Mouse (Mus musculus): ENCODE results near the gene Stx4a. TPM values are rescaled to one million over a fixed set of nuclear protein-coding genes. Genes with fewer than 3 reads are reported as not detected.
"Not testable (repeated sequence)": the region's sequence is repeated elsewhere in the genome, so short reads cannot be mapped to it uniquely, and the experiment has no call there.

Stx4a gene
- total RNA-seq, 2 experiments from 2014 or later = 65.6 to 68.6 TPM

DNA sequence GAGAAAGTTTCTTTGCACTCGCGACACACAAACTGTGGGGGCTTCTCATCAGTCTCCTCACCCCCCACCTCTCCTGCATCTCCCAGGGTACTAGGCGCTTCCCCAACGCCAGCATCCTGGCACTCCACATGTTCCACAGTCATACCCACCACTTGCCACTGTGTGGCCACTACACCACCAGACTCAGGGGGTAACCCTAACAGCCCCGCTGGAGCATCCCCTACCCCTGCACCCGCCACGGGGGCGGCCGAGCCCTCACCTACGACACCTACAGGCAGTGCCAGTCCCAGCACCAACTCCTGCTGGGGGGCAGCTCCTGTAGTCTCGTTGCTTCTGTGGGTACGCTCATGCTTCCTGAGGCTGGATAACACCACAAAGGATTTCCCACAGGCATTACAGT, 42.3 kb downstream of the Stx4a start:
- DNase-seq (ENCODE audit: low spot score in 2 of 2) = no peak

DNA sequence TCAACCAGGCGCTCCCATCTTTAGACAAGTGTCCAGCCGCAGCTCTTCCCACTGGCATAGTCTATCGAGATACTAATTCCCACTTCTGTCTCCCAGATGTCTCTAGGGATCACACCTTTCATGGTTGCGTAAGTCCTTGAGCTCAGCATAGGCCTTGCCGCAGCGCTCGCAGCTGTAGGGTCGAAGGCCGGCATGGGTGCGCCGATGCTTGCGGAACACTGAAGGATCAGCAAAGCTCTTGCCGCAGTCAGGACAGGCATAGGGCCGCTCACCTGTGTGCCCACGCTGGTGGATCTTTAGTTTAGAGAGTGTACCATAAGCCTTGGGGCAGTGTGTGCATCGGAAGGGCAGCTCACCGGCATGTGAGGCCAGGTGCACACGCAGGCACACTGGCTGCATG, 43.5 kb downstream of the Stx4a start:
- DNase-seq (ENCODE audit: low spot score in 2 of 2) = no peak

DNA sequence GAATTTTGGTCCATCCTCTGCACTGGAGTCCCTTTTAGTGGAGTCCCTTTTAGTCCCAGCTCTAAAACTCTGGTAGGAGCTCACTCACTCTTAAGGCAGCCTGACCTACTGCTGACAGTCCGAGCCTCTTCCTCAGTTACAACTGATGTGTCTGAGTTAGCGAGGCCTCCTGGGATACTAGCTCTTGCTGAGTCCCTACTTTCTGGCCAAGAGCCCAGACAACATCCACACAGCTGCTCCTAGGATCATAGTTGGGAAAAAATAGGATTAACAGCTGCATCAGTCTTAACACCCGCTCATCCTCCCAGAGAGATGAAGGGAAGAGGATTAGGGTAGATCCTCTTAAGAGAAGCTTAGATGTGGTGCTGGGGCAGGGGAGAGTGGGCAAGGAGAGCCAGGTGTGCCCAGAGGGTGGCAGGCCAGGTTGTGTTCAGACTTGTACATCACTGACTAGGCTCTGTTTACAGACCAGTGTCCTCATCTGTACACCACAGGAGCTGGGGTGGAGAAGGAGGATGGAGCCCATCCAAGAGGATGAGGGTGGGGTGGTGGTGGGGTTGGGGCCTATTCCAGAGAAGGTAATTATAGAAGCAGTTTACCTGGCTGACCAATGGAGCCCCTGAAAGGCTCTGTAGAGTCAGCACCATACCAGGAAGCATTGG, 45.2 kb downstream of the Stx4a start:
- DNase-seq (ENCODE audit: low spot score in 2 of 2) = no peak

DNA sequence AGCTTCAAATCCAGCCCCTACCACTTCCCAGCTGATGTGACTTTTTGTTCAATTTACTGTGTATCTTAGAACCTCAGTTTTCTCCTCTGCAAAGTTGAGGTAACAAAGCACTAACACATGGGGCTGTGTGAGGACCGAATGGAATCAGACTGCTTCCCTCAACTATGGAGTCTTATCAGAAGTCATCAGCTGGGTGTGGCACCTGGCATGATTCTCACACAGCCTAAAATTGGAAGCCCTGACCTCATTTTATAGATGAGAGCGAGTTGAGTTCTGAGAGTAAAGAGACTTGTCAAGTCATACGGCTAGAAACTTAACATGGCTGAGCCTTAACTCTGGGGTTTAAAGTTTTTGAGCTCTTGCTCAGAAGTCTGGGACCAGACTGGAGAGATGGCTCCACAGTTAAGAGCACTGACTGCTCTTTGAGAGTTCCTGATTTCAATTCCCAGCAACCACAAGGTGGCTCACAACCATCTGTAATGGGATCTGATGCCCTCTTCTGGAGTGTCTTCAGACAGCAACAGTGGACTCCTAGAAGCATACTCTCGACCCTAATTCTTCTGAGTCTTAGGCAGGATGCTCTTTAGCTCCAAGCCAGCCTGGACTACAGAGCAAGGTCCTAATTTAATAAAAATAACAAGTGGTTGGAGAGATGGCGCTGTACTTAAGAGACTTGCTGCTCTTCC, 46.2 kb downstream of the Stx4a start:
- DNase-seq (ENCODE audit: low spot score in 2 of 2) = no peak

DNA sequence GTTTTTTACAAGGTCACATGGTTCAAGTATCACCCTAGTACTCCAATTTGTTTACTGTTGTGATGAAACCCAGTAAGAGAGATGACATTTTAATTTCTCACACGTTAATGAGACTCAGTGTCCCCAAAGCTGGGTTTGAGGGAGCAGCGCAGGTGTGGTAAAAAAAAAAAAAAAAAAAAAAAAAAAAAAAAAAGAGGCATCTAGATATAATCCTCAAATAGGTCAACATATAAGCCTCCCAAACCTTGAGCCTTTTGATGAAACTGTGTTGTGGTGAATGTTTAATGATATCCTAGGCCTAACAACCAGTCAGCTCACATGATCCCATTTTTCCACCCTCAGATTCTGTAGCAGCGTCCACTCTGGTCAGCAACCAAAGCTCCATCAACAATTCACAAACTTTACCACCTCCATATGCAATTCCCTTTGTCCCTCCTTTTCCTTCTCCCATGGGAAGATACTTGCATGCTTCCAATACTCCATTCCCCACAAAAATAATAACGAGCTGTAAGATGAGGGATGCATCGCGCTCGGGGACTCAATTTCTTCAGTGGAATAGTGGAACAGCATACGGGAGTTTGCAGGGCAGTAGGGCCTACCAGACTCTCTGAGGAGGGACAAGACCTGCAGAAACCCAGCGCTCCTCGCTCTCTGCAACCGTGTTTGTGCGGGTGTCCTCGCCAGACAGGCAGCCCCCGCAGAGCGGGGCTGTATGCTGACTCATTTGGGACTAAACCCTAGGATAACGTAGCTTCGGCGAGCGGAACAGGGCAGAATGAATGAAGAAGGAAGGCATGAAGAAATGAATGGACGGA, 50.9 kb downstream of the Stx4a start:
- no peak for DNase-seq (ENCODE audit: low spot score in 2 of 2)

DNA sequence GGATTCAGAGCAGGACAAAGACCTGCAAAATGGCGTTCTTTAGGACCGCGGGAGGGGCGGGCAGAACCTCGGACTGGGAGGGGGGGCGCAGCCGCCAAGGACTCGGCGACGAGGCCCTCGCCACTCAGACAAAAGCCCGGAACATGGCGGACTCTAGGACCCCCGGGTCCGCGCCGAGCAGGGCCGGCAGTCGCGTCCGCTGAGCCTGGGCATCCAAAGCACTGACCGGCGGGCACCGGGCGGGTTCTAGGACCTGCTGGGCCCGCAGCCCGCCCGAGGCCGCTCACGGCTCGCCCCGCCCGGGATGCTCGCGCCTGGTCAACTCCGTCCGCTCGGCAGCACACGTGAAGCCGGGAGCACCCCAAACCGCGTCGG, 51.5 kb downstream of the Stx4a start:
- peak; percentile 92 to 95 for DNase-seq (ENCODE audit: low spot score in 2 of 2)

DNA sequence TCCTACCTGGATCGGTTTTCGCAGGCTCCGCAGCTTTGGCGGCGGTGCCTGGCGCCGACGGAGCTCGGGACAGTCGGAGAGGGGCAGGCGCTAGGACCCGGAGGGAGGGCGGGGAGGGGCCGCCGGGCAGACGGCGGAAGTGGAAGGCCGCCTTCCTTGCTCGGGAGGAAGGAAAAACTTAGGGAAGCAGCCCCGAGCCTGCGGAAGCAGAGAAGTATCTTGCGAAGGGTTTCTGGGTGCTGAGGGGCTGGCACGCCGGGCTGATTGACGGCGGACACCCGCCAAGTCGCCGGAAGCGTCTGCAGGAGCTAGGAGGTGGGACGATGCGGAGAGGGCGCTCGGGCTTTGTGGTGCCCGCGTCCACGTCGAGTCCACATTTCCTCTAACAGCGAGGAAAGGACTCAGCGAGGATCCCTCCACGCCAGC, 52.0 kb downstream of the Stx4a start, which contains the start of gene Zfp646:
Zfp646 (plus strand) TSS at position 181 of the 426 bp plus-strand sequence.
- DNase-seq (ENCODE audit: low spot score in 2 of 2) = peak; percentile 68 to 76

DNA sequence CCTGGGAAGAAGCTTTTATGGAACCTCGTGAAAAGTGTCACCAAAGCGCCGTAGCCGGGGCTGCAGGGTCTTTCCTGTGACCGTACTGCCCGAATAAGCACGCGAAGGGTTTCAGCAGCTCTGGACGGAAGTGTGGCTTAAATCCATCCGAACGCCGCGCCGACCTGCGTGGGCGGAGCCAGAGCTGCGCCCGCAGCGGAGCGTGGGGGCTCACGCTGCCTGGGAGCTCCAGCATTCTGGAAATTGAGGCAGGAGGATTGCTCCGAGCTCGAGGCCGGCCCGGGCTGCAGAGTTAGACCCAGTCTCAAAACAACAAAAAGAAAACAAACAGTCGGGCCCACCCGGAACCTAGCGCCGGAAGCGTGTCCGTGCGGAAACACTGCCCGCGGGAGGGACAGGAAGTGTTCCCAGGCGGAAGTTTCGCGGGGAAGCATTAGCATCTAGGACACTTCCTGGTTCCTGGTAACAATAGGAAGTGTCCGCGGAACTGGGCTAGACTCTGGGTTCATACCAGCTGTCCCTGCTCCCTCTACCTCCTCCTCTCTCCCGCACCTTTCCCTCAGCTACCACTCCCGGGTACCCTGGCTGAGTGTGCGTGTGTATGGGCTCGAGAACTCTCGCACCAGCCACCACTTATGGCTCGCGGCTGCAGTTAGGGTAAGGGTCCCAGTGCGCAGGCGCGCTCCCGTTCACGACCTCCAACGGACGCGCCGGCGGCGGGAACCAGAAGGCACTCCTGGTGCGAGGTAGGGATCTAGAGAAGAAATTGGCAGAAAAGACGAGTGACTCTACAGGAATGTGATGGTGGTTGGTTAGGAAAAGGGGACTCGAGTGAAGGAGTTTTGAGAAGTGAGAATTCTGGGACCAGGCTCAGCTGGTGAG, 52.6 kb downstream of the Stx4a start, which contains the start of gene Zfp668:
Zfp668 (minus strand) TSS at position 362 of the 882 bp plus-strand sequence.
- peak; percentile 82 to 95 for DNase-seq (ENCODE audit: low spot score in 2 of 2)

DNA sequence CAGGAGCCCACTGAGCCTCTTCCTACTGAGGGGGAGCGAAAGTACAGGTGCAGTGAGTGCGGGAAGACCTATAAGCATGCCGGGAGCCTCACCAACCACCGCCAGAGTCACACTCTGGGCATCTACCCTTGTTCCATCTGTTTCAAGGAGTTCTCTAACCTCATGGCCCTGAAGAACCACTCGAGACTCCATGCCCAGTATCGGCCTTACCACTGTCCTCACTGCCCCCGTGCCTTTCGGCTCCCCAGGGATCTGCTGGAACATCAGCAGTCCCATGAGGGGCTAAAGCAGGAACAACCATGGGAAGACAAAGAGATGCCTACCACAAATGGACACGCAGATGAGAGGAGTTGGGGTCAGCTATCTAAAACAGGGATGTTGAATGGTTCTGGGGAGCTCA, 55.2 kb downstream of the Stx4a start:
- DNase-seq (ENCODE audit: low spot score in 2 of 2) = no peak

DNA sequence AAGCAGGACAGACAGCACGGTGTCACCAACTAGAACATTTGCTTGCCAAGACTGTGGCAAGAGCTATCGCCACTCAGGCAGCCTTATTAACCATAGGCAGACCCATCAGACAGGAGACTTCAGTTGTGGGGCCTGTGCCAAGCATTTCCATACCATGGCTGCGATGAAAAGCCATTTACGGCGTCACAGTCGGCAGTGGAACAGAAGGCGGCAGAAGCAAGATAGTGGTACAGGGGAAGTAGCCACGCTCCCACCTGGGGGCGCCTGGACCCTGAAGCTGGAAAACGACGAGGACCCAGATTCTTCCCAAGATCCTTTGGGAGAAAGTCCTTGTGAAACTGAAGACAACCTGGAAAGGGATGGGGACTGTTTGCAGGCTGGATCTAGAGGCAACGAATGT, 56.3 kb downstream of the Stx4a start:
- no peak for DNase-seq (ENCODE audit: low spot score in 2 of 2)

DNA sequence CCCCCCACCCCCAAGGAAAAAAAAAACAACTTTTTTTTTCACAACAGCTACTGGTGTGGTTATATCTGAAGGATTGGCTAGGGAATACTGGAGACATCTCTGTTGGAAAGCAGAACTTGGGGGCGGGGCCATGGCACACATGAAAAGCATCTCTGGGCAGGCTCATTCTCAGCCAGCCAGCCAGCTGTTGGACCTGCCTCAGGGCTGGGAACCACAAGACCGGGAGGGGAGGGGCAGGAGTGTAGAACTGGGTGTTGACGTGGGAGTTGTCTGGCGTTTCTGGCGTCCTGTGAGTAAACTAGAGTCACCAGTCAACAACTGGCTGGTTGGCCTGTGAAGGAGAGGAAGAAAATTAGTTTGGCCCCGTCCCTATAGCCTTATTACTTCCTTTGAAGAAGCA, 61.9 kb downstream of the Stx4a start:
- peak in 1 of 2 experiments; percentile 39 for DNase-seq (ENCODE audit: low spot score in 2 of 2)

DNA sequence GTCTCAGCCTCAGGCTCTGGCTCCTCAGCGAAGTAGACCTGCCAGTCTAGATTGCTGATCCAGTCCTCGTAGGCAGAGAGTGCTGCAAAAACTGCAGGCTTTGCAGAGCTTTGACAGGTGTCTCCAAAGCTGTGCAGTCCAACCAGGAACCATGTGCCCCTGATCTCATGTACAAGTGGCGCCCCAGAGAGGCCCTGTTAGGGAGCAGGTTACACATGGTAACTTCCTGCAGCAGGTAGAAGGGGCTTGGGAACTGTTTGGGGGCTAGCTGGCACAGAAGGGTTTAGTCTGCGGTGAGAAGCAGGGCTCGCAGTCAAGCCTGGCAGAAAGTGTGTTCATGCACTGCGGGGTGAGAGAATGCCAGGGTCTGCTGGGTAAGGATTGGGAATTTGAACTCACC, 62.5 kb downstream of the Stx4a start:
- no peak for DNase-seq (ENCODE audit: low spot score in 2 of 2)

DNA sequence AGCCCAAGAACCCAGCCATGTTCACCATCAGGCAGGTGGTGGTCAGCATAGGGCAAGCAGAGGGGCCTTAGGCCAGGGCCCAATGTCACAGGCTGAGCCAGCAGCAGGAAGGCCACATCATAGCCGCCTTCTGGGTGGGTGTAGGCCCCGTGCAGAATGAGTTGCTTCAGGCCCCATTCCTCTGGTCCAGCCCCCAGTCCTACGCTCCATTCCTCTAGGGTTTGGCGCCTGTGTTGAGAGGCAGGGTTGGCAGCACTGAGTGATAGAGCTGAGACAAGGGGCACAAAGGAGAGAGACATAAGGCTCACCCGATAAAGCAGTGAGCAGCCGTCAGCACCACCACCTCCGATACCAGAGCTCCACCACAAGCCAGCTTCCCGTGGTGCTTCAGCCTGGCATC, 63.1 kb downstream of the Stx4a start:
- DNase-seq (ENCODE audit: low spot score in 2 of 2) = no peak

DNA sequence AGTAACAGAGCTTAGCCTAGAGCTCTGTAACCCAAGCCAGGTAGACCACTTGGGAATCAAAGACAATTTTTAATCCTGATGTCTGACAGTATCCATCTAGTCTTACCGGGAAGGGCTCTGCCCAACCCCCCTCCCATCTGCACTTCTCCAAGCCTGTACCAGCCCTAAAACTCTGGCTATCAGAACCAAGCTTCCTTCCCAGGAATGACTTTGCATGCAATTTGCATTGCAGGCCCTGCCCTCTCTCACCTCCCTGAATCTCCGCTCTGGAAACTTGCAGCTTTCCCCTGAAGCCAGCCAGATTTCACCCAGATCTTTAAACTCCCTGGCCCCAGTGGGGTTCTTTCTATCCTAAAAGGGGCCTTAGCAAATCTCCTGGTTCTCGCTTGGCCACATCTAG, 63.7 kb downstream of the Stx4a start:
- DNase-seq (ENCODE audit: low spot score in 2 of 2) = no peak

DNA sequence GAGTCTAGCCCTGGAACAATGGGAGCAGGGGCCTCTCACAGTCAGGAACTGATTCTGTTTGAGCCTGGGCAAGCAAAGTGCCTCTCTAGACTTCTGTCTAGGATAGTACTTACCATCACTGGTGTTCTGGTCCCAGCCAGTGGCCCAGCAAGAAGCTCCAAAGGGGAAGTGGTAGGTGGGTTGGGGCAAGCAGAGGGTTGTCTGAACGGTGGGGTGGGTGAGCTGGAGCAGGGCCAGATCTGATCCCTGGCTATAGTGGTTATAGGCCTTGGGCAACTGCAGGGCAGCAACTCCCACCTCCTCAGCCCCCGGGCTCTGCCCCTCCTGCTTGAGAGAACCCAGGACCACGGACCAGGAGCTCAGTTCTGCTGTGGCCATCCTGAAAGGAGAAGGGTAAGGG, 64.7 kb downstream of the Stx4a start:
- DNase-seq (ENCODE audit: low spot score in 2 of 2) = no peak

DNA sequence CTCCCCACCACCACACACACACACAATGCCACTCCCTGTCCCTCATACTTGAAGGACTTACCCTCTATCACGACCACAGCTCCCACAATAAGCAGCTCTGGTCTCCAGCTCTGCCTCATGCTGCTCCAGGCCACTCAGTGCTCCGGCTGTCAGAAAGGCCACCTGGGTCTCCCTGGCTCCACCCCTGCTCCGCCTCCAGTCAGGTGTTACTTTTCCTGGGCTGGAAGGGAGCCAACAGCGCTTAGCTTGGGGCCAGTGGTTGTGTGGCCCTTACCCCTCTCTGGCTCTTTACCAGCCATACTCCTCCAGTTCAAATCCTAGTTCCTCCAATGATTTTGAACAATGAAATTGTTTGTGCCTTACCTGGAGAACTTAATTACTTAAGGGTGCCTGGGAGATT, 66.7 kb downstream of the Stx4a start, which contains the start of gene Prss53:
Prss53 (minus strand) TSS at position 173 of the 400 bp plus-strand sequence.
- DNase-seq (ENCODE audit: low spot score in 2 of 2) = no peak

DNA sequence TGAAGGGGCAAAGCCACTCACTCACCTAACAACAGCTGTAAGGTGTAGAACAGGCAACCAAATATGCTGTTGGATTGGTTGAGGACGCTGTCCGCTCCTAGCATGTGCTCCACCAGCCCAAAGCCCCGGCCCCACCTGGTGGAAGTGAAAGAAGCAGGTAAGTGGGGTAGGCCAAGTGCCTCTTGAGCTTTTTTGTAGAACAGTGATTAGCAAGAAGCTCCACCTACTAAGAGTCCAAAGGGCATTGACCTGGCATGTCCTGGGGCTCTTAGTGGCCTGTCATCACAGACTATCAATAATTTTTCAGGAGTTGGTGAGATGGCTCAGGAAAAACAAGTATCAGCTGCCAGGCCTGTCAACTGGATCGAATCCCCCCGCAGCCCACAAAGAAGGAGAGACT, 70.4 kb downstream of the Stx4a start:
- DNase-seq (ENCODE audit: low spot score in 2 of 2) = no peak

DNA sequence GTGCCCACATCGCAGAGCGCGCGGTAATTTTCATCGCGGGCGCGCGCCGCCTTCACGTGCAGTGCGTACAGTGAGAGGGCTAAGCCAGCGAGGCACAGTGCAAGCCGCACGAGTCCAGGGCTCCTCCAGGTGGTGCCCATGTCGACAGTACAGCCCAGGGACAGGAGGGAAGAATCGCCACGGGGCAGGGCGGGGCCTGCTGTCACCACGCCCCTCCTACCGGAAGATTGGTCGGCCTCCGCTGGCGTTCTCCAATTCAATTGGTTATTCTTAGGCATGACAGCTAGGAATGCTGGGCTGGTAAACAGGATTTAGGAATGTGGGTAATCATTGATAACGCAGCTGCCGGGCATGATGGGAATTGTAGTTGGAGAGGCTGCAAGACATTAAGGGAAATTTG, 71.3 kb downstream of the Stx4a start, which contains the start of the genes Gm21974 and Vkorc1:
Gm21974 (minus strand) TSS at position 13 of the 400 bp plus-strand sequence.
Vkorc1 (minus strand) TSS at position 176 of the 400 bp plus-strand sequence.
- DNase-seq (ENCODE audit: low spot score in 2 of 2) = peak; percentile 94 to 98

DNA sequence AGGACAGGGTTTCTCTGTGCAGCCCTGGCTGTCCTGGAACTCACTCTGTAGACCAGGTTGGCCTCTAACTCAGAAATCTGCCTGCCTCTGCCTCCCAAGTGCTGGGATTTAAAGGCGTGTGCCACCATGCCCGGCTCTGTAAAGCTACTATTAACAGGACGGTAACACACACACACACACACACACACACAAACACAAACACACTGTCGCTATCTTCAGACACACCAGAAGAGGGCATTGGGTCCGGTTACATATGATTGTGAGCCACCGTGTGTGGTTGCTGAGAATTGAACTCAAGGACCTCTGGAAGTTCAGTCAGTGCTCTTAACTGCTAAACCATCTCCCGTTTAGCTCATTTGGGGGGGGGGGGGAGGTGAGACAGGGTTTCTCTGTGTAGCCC, 71.8 kb downstream of the Stx4a start:
- not testable (repeated sequence) for DNase-seq (ENCODE audit: low spot score in 2 of 2)

DNA sequence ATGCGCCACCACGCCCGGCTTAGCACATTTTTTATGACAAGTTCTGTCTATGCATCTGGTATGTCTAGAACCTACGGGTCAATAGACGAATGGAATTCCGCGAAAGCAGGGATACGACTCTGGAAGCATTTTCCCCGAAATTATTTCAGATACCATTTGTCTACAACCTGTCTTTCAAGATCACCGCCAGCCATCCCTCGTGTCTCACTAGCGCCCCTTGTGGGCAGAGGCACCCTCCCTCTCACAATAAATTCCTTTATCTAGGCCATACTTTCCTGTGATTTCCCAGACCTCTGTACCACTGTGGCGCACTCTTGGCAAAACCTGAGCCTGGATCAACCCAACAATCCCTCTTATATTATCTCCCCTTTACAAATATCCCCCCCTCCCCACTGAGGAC, 72.3 kb downstream of the Stx4a start:
- peak in 1 of 2 experiments; percentile 54 for DNase-seq (ENCODE audit: low spot score in 2 of 2)

DNA sequence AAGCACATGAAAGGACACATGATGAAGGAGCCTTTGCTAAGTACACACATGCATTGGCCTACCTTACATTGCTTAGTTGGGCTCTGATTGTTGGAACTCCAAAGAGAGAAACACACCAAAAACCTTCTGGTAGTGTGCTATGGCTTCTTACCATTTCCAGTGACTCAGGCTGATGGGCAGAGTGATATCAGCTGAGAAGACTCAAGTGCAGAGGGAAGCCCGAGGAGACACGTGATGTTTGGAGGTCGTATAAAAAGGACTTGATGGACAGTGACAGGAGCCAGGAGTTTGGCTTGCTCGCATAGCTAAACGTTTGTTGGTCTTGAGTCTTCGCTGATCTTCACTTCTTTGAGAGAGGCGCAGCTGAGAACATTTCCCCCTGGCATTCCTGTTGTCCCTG, 73.4 kb downstream of the Stx4a start:
- DNase-seq (ENCODE audit: low spot score in 2 of 2) = no peak

Data from layer of hippocampus, adult 18-20 months (tissue).